Mouse (Mus musculus) liver, embryonic 16.5 days (tissue): ENCODE measurements around the gene Akt1. TPM values are rescaled to one million over a fixed set of nuclear protein-coding genes. Genes with fewer than 3 reads are reported as not detected.
A peak's percentile ranks its signal among the peaks of the same experiment; 100 is the strongest.

Experiments
- ATAC-seq: fragments of 200-750 bp; cut with Nextera tagmentation; 2 replicates; pipeline ENCODE4 v1.8.0; 2017; ENCODE audit warnings: low read depth, mild to moderate bottlenecking, moderate number of reproducible peaks, moderate library complexity
- H3K27ac ChIP-seq: fragments of 300-500 bp; sonication (generic); 2 replicates; pipeline ENCODE4 v1.5.1; 2014; ENCODE audit warnings: mild to moderate bottlenecking, low read length
- H3K27me3 ChIP-seq: fragments of 300-500 bp; sonication (generic); 2 replicates; pipeline ENCODE4 v1.6.1; 2014; ENCODE audit warnings: low read depth, low read length, mixed read lengths; ENCODE audit not compliant: control insufficient read depth, insufficient read depth
- H3K36me3 ChIP-seq: fragments of 300-500 bp; sonication (generic); 2 replicates; pipeline ENCODE4 v1.6.1; 2014; ENCODE audit warnings: mild to moderate bottlenecking; ENCODE audit not compliant: control insufficient read depth, insufficient read depth
- H3K4me1 ChIP-seq: fragments of 300-500 bp; sonication (generic); 2 replicates; pipeline ENCODE4 v1.6.1; 2014; ENCODE audit warnings: low read depth, low read length, mixed read lengths; ENCODE audit not compliant: control insufficient read depth
- H3K4me2 ChIP-seq: fragments of 300-500 bp; sonication (generic); 2 replicates; pipeline ENCODE4 v1.6.1; 2014; ENCODE audit warnings: low read depth, low read length, mixed read lengths
- H3K4me3 ChIP-seq: fragments of 300-500 bp; sonication (generic); 2 replicates; pipeline ENCODE4 v1.5.1; 2014; ENCODE audit warnings: low read depth, mild to moderate bottlenecking, low read length
- H3K9ac ChIP-seq: fragments of 300-500 bp; sonication (generic); 2 replicates; pipeline ENCODE4 v1.6.1; 2014; ENCODE audit warnings: low read depth, low read length
- H3K9me3 ChIP-seq: fragments of 300-500 bp; sonication (generic); replicated peaks from 2 replicates; pipeline ENCODE4 v1.6.1; 2016; ENCODE audit warnings: low read length; ENCODE audit not compliant: control insufficient read depth
- WGBS: fragments of 180-500 bp; shearing (Covaris S2); extraction: QIAGEN DNeasy Blood & Tissue Kit; methylation state at CpG from one replicate; pipeline ENCODE4 v1.1.7; 2014; ENCODE audit not compliant: insufficient replicate concordance; 5-methylcytosine and 5-hydroxymethylcytosine counted together
- polyA plus RNA-seq: library from polyadenylated mRNA; unstranded; fragments of >200 nt; fragmentation: Nextera tagmentation; extraction: Ambion mirVana; gene quantifications from 2 replicates; pipeline ENCODE4 v1.2.1, GENCODE M21; 2015

Gene Akt1
- polyA plus RNA-seq, 1 experiment from 2014 or later, result 8.9 TPM

DNA sequence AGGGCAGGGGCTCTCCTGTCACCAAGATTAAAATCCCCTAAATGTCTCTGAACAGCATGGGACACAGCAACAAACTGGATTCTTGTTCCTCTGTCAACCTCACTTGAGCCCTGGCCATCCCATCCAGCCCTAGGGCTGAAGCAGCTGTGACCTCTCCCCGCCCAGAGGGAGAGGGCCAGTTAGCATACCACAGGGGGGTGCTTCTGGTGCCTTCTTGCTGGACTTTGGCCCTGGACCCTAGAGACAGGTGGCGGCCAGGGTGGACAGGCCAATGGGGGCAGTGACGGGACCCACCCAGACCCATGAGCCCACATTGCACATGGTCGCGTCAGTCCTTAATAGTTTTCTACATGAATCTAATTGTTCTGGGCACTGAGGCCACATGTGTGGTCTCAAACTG lies 20.6 kb downstream of the Akt1 start:
- no peak overlapping the region for H3K4me3 ChIP-seq
- H3K27ac ChIP-seq, result no peak overlapping the region
- H3K36me3 ChIP-seq, result peaks cover 38% of the 10 kb centered on the region
- no peak overlapping the region for H3K9ac ChIP-seq
- 86% methylated on average over 5 of the region's 5 CpGs for WGBS
- no peak for ATAC-seq
- H3K4me2 ChIP-seq, result no peak overlapping the region
- H3K9me3 ChIP-seq, result no peaks in the 10 kb centered on the region
- no peaks in the 10 kb centered on the region for H3K27me3 ChIP-seq
- H3K4me1 ChIP-seq, result peaks cover 3% of the 10 kb centered on the region

DNA sequence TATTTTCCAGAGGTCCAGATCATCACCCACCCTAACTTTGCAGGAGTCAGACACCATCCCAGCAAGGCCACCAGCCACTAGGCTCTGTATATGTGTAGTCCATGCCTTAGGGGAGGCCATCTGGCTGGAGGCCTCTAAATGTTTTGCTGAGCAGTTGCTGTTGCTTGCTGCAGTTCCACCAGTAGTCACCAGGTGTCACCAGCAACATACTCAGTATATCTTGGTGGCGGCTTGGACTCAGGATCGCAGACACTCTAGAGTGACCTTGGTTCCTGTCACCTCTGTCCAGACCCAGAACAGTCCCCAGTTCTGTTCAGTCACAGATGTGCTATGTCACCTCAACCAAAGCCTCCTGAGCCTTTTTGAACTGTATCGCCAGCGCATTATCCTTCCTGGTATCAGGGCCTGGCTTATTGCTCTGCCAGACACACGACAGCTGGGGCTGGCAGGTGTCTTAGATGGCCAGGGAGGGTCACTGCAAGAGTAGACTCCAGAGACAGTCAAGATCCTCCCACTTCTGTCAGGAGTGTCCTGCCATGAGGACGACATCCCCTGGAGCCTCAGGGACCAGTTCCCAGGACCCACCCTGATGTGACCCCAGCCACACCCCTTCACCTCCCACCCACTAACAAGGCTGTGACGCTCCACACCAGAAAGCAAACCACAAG lies 21.4 kb downstream of the Akt1 start:
- H3K27ac ChIP-seq, result no peak overlapping the region
- no peak overlapping the region for H3K9ac ChIP-seq
- H3K36me3 ChIP-seq, result peaks cover 37% of the 10 kb centered on the region
- H3K4me1 ChIP-seq, result peaks cover 3% of the 10 kb centered on the region
- no peaks in the 10 kb centered on the region for H3K9me3 ChIP-seq
- ATAC-seq, result peak; percentile 51
- no peak overlapping the region for H3K4me2 ChIP-seq
- H3K27me3 ChIP-seq, result no peaks in the 10 kb centered on the region
- H3K4me3 ChIP-seq, result no peak overlapping the region
- 51% methylated on average over 7 of the region's 7 CpGs for WGBS

DNA sequence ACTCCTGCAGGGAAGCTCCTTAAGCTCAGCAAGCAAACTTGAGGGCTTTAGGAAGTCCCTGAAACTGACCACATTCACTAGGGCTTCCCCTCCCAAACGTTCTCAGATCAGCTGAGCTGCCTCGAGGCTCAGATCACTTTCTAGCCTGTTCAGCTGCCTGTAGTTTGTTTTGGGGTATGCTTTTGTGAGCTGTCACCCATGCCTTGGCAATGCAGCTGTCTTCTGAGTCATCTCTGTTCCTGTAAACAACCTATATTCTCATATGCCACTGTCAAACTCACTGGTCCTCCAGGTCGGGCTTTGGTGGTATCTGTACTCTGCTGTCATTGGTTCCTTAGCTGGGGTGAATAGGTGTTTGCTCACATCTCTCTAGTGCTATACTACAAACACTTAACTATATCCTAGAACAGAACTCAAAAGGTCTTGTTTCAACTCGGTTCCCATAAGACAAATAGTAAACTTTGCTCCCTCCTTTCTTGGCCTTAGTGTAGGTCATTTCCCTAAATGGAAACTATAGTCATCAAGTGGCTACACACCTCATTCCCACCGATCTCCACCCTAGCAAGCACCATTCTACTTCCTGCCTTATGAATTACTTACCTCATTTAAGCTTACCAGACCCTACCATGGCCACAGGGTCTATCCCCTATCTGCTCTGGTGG lies 22.8 kb downstream of the Akt1 start:
- H3K27ac ChIP-seq, result no peak overlapping the region
- no peaks in the 10 kb centered on the region for H3K9me3 ChIP-seq
- WGBS, result 52% methylated on average over 5 of the region's 5 CpGs
- ATAC-seq, result no peak
- peaks cover 3% of the 10 kb centered on the region for H3K4me1 ChIP-seq
- no peak overlapping the region for H3K9ac ChIP-seq
- H3K27me3 ChIP-seq, result no peaks in the 10 kb centered on the region
- no peak overlapping the region for H3K4me3 ChIP-seq
- no peak overlapping the region for H3K4me2 ChIP-seq
- peaks cover 37% of the 10 kb centered on the region for H3K36me3 ChIP-seq

DNA sequence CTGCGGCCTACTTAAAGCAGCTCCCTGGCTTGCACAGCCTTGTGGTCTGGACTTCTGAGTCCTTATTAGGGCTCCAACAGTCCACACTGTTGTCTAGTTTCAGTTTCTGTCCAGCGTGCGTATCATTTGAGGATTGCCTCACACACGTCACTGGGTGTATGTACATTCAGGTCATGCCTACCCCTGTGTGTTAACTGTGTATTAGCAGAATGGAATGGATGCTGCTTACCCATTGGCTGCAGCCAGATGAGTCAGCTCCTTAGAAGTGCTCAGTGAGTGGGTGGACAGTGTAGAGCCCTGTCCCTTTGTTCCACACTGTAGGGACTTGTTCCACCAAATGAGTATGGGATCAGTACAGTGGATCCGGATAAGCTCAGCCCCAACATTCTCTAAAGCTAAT lies 26.6 kb downstream of the Akt1 start:
- Histone ChIP-seq H3K4me1 (peaks cover 17% of the 10 kb centered on the region), H3K36me3 (peaks cover 20% of the 10 kb centered on the region), H3K4me3 (no peak overlapping the region), H3K27ac (no peak overlapping the region), H3K27me3 (no peaks in the 10 kb centered on the region), H3K9ac (no peak overlapping the region), H3K9me3 (no peaks in the 10 kb centered on the region), H3K4me2 (no peak overlapping the region)
- WGBS, result 80% methylated on average over 5 of the region's 5 CpGs
- ATAC-seq, result no peak

DNA sequence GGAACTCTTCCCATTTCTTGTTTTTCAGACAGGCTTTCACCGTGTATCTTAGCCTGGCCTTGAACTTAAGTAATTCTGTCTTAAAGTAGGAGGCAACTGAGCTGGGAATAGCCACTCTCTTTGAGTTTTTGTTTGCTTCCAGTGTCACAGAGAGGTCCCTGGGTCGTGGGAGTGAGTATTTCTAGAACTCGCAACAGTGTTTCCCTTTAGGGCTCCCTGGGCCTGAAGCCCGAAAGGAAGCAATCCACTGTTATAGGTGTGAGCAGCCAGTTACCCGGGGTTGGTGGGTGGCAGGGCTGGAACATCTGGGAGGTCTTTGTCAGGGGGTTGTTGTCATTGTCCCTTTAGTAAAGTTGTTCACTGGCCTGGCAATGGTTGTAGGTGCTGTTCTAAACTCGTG lies 28.5 kb downstream of the Akt1 start:
- peak overlapping the region; percentile 84 for H3K9ac ChIP-seq
- no peak for ATAC-seq
- peak overlapping the region; percentile 83 for H3K4me3 ChIP-seq
- H3K27me3 ChIP-seq, result no peaks in the 10 kb centered on the region
- no peaks in the 10 kb centered on the region for H3K9me3 ChIP-seq
- H3K36me3 ChIP-seq, result peaks cover 14% of the 10 kb centered on the region
- H3K4me1 ChIP-seq, result peaks cover 17% of the 10 kb centered on the region
- H3K27ac ChIP-seq, result no peak overlapping the region
- peak overlapping the region; percentile 81 for H3K4me2 ChIP-seq
- 45% methylated on average over 6 of the region's 6 CpGs for WGBS

DNA sequence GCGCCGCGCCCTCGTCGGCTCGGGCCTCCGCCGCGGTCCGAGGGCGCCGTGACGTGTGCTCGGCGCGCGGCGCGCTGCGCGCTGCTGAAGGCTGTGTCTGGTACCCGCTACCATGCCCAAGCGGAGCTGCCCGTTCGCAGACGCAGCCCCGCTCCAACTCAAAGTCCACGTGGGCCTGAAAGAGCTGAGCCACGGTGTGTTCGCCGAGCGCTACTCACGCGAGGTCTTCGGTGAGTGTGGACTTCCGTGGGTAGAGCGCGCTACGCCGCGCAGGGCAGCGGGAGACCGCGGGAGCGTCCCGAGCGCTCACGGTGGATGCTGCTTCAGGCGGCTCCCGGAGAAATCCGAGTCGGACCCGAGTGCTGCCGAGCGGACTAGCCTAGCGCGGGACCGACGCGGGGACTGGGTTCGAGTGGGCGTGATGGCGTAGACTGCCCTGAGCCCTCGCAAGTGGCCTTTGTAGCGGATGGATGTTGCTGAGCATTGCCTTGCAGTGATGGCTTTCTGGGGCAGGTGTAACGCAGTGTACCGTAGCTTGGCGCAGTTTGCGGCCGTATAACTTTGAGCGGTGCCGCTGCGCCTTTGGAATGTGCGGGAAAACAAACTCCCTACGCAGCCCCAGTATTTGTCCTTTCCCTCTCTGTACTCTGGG lies 29.7 kb downstream of the Akt1 start:
- Histone ChIP-seq H3K36me3 (peaks cover 14% of the 10 kb centered on the region), H3K4me2 (peak overlapping the region; percentile 81), H3K9ac (peak overlapping the region; percentile 84), H3K9me3 (no peaks in the 10 kb centered on the region), H3K27me3 (no peaks in the 10 kb centered on the region), H3K27ac (peak overlapping the region; percentile 79), H3K4me3 (peak overlapping the region; percentile 83), H3K4me1 (peaks cover 17% of the 10 kb centered on the region)
- under 1% methylated on average over 75 of the region's 75 CpGs for WGBS
- ATAC-seq, result peak; percentile 4

DNA sequence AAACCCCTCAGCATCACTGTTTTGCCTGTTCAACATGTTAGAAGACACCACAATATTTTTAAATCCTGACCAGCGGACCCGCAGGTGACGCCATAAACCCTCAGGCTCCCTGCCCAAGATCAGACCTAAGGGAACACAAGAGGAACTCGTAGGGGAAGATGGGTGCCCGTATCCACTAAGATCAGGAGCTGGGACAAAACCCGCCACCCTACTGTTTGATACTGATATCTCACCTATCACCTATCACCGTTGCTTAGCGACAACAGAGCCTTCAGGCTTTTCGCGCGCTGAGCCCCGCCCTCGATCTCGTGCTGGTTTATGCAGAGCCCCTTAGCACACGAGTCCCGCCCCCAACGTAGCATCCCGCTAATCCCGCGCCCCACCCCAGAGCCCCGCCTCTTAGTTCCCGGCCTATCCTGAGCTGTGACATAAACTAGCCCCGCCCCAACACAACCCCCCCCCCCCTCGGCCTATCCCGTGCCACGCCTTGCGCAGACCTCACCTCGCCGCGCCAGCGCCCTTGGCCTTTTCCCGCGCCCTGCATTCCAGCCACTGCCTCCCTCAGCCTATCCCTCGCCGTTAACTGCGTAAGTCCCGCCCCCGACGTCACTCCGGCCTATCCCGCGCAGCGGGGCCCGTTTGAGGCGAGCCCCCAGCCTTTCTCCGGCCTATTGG lies 30.4 kb downstream of the Akt1 start, which contains the start of gene Siva1:
Siva1 (plus strand) TSS at position 500 of the 675 bp plus-strand sequence.
- H3K4me1 ChIP-seq, result peaks cover 17% of the 10 kb centered on the region
- WGBS, result 1% methylated on average over 37 of the region's 46 CpGs
- ATAC-seq, result peak; percentile 95
- H3K4me3 ChIP-seq, result peak within 1 kb of the TSS; percentile 83
- H3K27me3 ChIP-seq, result no peaks in the 10 kb centered on the region
- peak within 1 kb of the TSS; percentile 84 for H3K9ac ChIP-seq
- peaks cover 11% of the 10 kb centered on the region for H3K36me3 ChIP-seq
- no peaks in the 10 kb centered on the region for H3K9me3 ChIP-seq
- peak within 1 kb of the TSS; percentile 81 for H3K4me2 ChIP-seq
- H3K27ac ChIP-seq, result peak within 1 kb of the TSS; percentile 79

DNA sequence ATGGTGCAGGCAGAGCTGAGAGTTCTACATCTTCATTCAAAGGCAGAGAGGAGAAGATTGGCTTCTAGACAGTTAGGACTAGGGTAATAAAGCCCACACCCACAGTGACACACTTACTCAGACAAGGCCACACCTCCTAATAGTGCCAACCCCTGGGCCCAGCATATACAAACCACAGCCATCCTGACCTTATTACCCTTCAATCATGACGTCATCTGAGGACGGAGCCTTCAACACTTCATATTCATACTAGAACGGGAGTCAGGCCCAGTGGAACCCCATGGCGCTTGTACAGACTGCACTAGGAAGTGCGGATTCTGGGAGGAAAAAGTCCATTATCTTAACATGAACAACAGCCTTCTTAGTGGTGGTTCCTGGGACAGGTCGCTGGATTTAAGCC lies 31.6 kb downstream of the Akt1 start:
- H3K27me3 ChIP-seq, result no peaks in the 10 kb centered on the region
- H3K9me3 ChIP-seq, result no peaks in the 10 kb centered on the region
- no peak overlapping the region for H3K4me2 ChIP-seq
- WGBS, result 84% methylated on average over 6 of the region's 6 CpGs
- no peak for ATAC-seq
- no peak overlapping the region for H3K4me3 ChIP-seq
- no peak overlapping the region for H3K9ac ChIP-seq
- no peak overlapping the region for H3K27ac ChIP-seq
- H3K4me1 ChIP-seq, result peaks cover 17% of the 10 kb centered on the region
- peaks cover 2% of the 10 kb centered on the region for H3K36me3 ChIP-seq
